Mouse (Mus musculus) effector memory CD4-positive, alpha-beta T cell, adult 7 months (primary cell): ENCODE measurements around the gene Nemp2. TPM values are rescaled to one million over a fixed set of nuclear protein-coding genes. Genes with fewer than 3 reads are reported as not detected.

ENCODE experiments used
- polyA plus RNA-seq: library from polyadenylated mRNA; unstranded; fragments of 100-300 nt; shearing (Covaris generic); gene quantifications from one replicate; pipeline ENCODE4 v1.2.1, GENCODE M21; 2017

The Nemp2 gene
- 50.7 TPM for polyA plus RNA-seq

DNA sequence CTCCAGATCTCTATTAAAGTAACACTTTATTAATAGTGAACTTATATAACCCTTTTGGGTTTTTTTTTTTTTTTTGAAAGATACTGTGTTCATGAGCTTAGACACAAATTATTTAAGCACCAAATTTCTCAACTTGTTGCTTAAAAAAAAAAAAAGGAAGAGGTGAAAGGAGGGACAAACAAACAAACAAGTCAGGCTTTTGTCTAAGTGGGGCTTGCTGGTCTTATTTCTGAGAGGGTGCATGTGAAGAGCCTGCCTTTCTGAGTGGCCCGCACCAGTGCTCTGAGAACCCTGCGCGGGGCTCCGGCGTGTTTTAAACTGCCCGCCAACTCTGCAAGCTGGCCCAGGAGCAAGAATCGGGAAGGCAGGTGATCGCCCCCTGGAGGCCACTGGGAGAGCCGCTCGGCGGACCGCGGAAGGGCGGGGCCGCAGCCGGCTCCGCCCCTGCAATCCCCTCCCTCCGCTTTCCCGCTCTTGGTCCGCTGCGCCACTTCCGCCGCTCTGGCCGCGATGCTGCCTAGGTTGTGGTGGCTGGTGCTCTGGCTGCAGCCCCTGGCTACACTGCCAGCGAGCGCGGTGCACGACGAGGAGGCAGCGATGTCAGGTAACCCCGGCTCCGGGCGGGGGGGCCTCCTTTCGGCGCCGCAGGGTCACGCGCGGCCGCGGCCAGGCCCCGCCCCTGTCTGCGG lies at the start of gene Nemp2:
Gene Nemp2 (plus strand): TSS at position 456 of the 689 bp plus-strand sequence.

Other genes starting within 250 kb of the Nemp2 start
- 300 TPM for gene Nab1, start 130.0 kb upstream of the Nemp2 start, polyA plus RNA-seq
- 99.3 TPM for gene Mfsd6, start 96.8 kb downstream of the Nemp2 start, polyA plus RNA-seq
- 145 TPM for gene Inpp1, start 187.0 kb downstream of the Nemp2 start, polyA plus RNA-seq
- gene Hibch, start 214.2 kb downstream of the Nemp2 start, polyA plus RNA-seq = 16.1 TPM